Mouse (Mus musculus) MEL (cell line): ENCODE data around the gene Cd52. TPM values are rescaled to one million over a fixed set of nuclear protein-coding genes. Genes with fewer than 3 reads are reported as not detected.

Source experiments
- DNase-seq: peaks from one replicate; pipeline ENCODE4 v3.0.0; 2011; ENCODE audit warnings: low read depth, low spot score
- H3K27ac ChIP-seq: 2 replicates; pipeline ENCODE4 v1.5.1; 2012; ENCODE audit warnings: low read depth, mild to moderate bottlenecking, control low read depth, low read length, moderate library complexity; ENCODE audit not compliant: control insufficient read depth
- H3K27me3 ChIP-seq, 2 experiments: fragments of 150-350 bp in 1 of 2; sonication (generic) in 1 of 2; 2 replicates each; pipeline ENCODE4 v1.6.1; 2012; ENCODE audit warnings: low read length in 2 of 2, mild to moderate bottlenecking in 2 of 2, improper control_type of control experiment in 1 of 2, moderate library complexity in 1 of 2; ENCODE audit not compliant: insufficient read depth in 2 of 2, control insufficient read depth in 1 of 2
- H3K36me3 ChIP-seq, 2 experiments: 2 replicates each; pipeline ENCODE4 v1.6.1; 2012 to 2014; ENCODE audit warnings: low read length in 2 of 2, improper control_type of control experiment in 1 of 2, inconsistent platforms in 1 of 2, mild to moderate bottlenecking in 1 of 2; ENCODE audit not compliant: insufficient read depth in 2 of 2, control insufficient read depth in 1 of 2
- H3K4me1 ChIP-seq, 2 experiments: fragments of 150-350 bp in 1 of 2; sonication (generic) in 1 of 2; 2 replicates each; pipeline ENCODE4 v1.6.1; 2012; ENCODE audit warnings: low read length in 2 of 2, improper control_type of control experiment in 1 of 2, mild to moderate bottlenecking in 1 of 2; ENCODE audit not compliant: insufficient read depth in 2 of 2, control insufficient read depth in 1 of 2
- H3K4me3 ChIP-seq, 2 experiments: fragments of 150-350 bp in 1 of 2; sonication (generic) in 1 of 2; 2 replicates each; pipeline ENCODE4 v1.5.1; 2012; ENCODE audit warnings: low read depth in 2 of 2, low read length in 2 of 2, mild to moderate bottlenecking in 2 of 2, moderate library complexity in 2 of 2, control low read depth in 1 of 2, improper control_type of control experiment in 1 of 2; ENCODE audit not compliant: control insufficient read depth in 1 of 2, insufficient read depth in 1 of 2
- H3K79me2 ChIP-seq: 2 replicates; pipeline ENCODE4 v1.6.1; 2012; ENCODE audit warnings: mild to moderate bottlenecking, low read length, moderate library complexity; ENCODE audit not compliant: control insufficient read depth, poor library complexity, insufficient read depth
- H3K9ac ChIP-seq: 2 replicates; pipeline ENCODE4 v1.6.1; 2012; ENCODE audit warnings: low read depth, mild to moderate bottlenecking, control low read depth, low read length, moderate library complexity; ENCODE audit not compliant: control insufficient read depth, poor library complexity, severe bottlenecking
- H3K9me3 ChIP-seq: fragments of 150-350 bp; sonication (generic); replicated peaks from 2 replicates; pipeline ENCODE4 v1.6.1; 2012; ENCODE audit warnings: mild to moderate bottlenecking, low read length, improper control_type of control experiment, moderate library complexity; ENCODE audit not compliant: insufficient read depth
- CHD1 ChIP-seq: IDR thresholded peaks from 2 replicates; pipeline ENCODE4 v1.6.1; 2012; ENCODE audit warnings: low read depth, mild to moderate bottlenecking, inconsistent platforms, low read length, improper control_type of control experiment
- CHD2 ChIP-seq: IDR thresholded peaks from 2 replicates; pipeline ENCODE4 v1.6.1; 2011; ENCODE audit warnings: low read length, improper control_type of control experiment
- ETS1 ChIP-seq: IDR thresholded peaks from 2 replicates; pipeline ENCODE4 v1.6.1; 2012; ENCODE audit warnings: low read depth, mild to moderate bottlenecking, inconsistent platforms, low read length, improper control_type of control experiment, moderate library complexity
- GABPA ChIP-seq: IDR thresholded peaks from 2 replicates; pipeline ENCODE4 v1.6.1; 2012; ENCODE audit warnings: low read depth, mild to moderate bottlenecking, inconsistent platforms, low read length, improper control_type of control experiment, moderate library complexity
- GATA1 ChIP-seq: IDR thresholded peaks from 2 replicates; pipeline ENCODE4 v1.6.1; 2011; ENCODE audit warnings: low read depth, low read length, improper control_type of control experiment
- KAT2A ChIP-seq: conservative IDR thresholded peaks from 2 replicates; pipeline ENCODE4 v1.6.1; 2012; ENCODE audit warnings: low read depth, low read length, improper control_type of control experiment, inconsistent platforms
- MAX ChIP-seq: IDR thresholded peaks from 2 replicates; pipeline ENCODE4 v1.6.1; 2011; ENCODE audit warnings: low read length, improper control_type of control experiment
- MXI1 ChIP-seq: IDR thresholded peaks from 2 replicates; pipeline ENCODE4 v1.6.1; 2011; ENCODE audit warnings: mild to moderate bottlenecking, low read depth, low read length, improper control_type of control experiment
- MYC ChIP-seq: IDR thresholded peaks from 2 replicates; pipeline ENCODE4 v1.6.1; 2011; ENCODE audit warnings: low read depth, mild to moderate bottlenecking, low read length, improper control_type of control experiment, moderate library complexity
- NELFE ChIP-seq: IDR thresholded peaks from 2 replicates; pipeline ENCODE4 v1.6.1; 2011; ENCODE audit warnings: low read depth, low read length, improper control_type of control experiment
- RCOR1 ChIP-seq: IDR thresholded peaks from 2 replicates; pipeline ENCODE4 v1.6.1; 2012; ENCODE audit warnings: low read depth, mild to moderate bottlenecking, inconsistent platforms, low read length, improper control_type of control experiment
- SIN3A ChIP-seq: IDR thresholded peaks from 2 replicates; pipeline ENCODE4 v1.6.1; 2012; ENCODE audit warnings: low read length, improper control_type of control experiment, inconsistent platforms
- TAL1 ChIP-seq: IDR thresholded peaks from 2 replicates; pipeline ENCODE4 v1.6.1; 2012; ENCODE audit warnings: mild to moderate bottlenecking, inconsistent platforms, low read length, moderate library complexity, mixed read lengths
- TBP ChIP-seq: IDR thresholded peaks from 2 replicates; pipeline ENCODE4 v1.8.0; 2011; ENCODE audit warnings: low read depth, low read length, improper control_type of control experiment
- UBTF ChIP-seq: IDR thresholded peaks from 2 replicates; pipeline ENCODE4 v1.6.1; 2012; ENCODE audit warnings: low read depth, mild to moderate bottlenecking, inconsistent platforms, low read length, improper control_type of control experiment, moderate library complexity, borderline replicate concordance; ENCODE audit not compliant: insufficient read depth
- USF1 ChIP-seq: IDR thresholded peaks from 2 replicates; pipeline ENCODE4 v1.6.1; 2014; ENCODE audit warnings: low read depth, mild to moderate bottlenecking, inconsistent platforms, low read length, improper control_type of control experiment, moderate library complexity
- USF2 ChIP-seq, 2 experiments: IDR thresholded peaks; 2 replicates each; pipeline ENCODE4 v1.6.1; 2011 to 2012; ENCODE audit warnings: improper control_type of control experiment in 2 of 2, low read length in 2 of 2, borderline replicate concordance in 1 of 2, inconsistent platforms in 1 of 2, low read depth in 1 of 2, mild to moderate bottlenecking in 1 of 2; ENCODE audit not compliant: insufficient read depth in 1 of 2
- ZKSCAN1 ChIP-seq: IDR thresholded peaks from 2 replicates; pipeline ENCODE4 v1.6.1; 2012; ENCODE audit warnings: low read depth, mild to moderate bottlenecking, inconsistent platforms, low read length, improper control_type of control experiment, moderate library complexity
- ZMIZ1 ChIP-seq: IDR thresholded peaks from 2 replicates; pipeline ENCODE4 v1.6.1; 2012; ENCODE audit warnings: low read depth, mild to moderate bottlenecking, inconsistent platforms, low read length, improper control_type of control experiment, moderate library complexity
- ZNF384 ChIP-seq: IDR thresholded peaks from 2 replicates; pipeline ENCODE4 v1.6.1; 2012; ENCODE audit warnings: low read depth, mild to moderate bottlenecking, inconsistent platforms, low read length, improper control_type of control experiment
- polyA plus RNA-seq, 2 experiments: library from polyadenylated mRNA; stranded (reverse) in 1 of 2; unstranded in 1 of 2; fragments of >175 nt in 1 of 2; fragments of >200 nt in 1 of 2; gene quantifications; 2 replicates each; pipeline versions ENCODE4 v1.2.1 to v1.2.4; 2012; ENCODE audit warnings: low replicate concordance in 2 of 2, low read depth in 1 of 2; ENCODE audit not compliant: insufficient read length in 2 of 2, insufficient read depth in 1 of 2, missing spikeins in 1 of 2
- total RNA-seq: library from RNA; depleted of rRNA; stranded (reverse); fragments of 300-350 nt; gene quantifications from 2 replicates; pipeline ENCODE4 v1.2.3, GENCODE M21; 2012

Cd52 gene
- total and polyA plus RNA-seq, 3 experiments, result 0.86 to 1.3 TPM; not detected in 1

DNA sequence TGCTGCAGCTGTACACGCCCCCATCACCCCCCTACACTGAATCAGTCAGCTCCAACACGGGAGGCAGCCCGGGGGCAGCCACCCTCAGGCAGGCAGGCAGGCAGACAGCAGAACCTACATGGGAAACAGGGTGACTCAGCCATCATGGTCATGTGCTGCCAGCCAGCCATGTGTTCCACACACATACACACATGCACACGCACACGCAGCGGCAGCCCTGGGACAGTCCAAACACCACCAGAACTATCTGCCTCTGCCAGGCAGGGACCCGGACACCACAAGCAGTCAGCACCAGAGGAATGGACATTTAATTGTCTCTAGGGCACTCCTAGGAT lies 32.2 kb upstream of the Cd52 start:
- no peak for DNase-seq
- H3K9me3 ChIP-seq, result no peaks in the 10 kb centered on the region
- peaks cover 10 to 29% of the 10 kb centered on the region in 2 experiments for H3K4me1 ChIP-seq
- no peak overlapping the region for H3K9ac ChIP-seq
- peaks cover 15% of the 10 kb centered on the region for H3K79me2 ChIP-seq
- H3K36me3 ChIP-seq, result peaks cover 1 to 24% of the 10 kb centered on the region in 2 experiments; a peak in 2 of 4 replicates
- no peak overlapping the region for H3K4me3 ChIP-seq
- no peaks in the 10 kb centered on the region for H3K27me3 ChIP-seq
- H3K27ac ChIP-seq, result no peak overlapping the region
- TF ChIP-seq USF1 (peak; percentile 37; the same call in 1 of the 2 replicates), ZKSCAN1 (no peak), ZMIZ1 (0 out of 2 replicates have a peak, but pooled peaks have one; percentile 45), SIN3A (no peak)

- Histone ChIP-seq H3K36me3 (peaks cover 1 to 24% of the 10 kb centered on the region in 2 experiments; a peak in 2 of 4 replicates), H3K27me3 (no peaks in the 10 kb centered on the region), H3K9me3 (no peaks in the 10 kb centered on the region), H3K4me3 (no peak overlapping the region), H3K79me2 (peaks cover 15% of the 10 kb centered on the region), H3K9ac (no peak overlapping the region), H3K4me1 (peaks cover 10 to 29% of the 10 kb centered on the region in 2 experiments), H3K27ac (no peak overlapping the region)
- TF ChIP-seq KAT2A, result no peak
- TF ChIP-seq ETS1, result no peak
- TF ChIP-seq NELFE, result no peak
- TF ChIP-seq RCOR1, result no peak
- no peak for TF ChIP-seq GABPA
- no peak for TF ChIP-seq GATA1
- TF ChIP-seq CHD2, result no peak
- no peak for TF ChIP-seq MXI1
- no peak for TF ChIP-seq TAL1
- DNase-seq, result no peak
These were observed 31.6 kb upstream of the Cd52 start for GRCm38 (mm10) chr4:134126300-134127120.

DNA sequence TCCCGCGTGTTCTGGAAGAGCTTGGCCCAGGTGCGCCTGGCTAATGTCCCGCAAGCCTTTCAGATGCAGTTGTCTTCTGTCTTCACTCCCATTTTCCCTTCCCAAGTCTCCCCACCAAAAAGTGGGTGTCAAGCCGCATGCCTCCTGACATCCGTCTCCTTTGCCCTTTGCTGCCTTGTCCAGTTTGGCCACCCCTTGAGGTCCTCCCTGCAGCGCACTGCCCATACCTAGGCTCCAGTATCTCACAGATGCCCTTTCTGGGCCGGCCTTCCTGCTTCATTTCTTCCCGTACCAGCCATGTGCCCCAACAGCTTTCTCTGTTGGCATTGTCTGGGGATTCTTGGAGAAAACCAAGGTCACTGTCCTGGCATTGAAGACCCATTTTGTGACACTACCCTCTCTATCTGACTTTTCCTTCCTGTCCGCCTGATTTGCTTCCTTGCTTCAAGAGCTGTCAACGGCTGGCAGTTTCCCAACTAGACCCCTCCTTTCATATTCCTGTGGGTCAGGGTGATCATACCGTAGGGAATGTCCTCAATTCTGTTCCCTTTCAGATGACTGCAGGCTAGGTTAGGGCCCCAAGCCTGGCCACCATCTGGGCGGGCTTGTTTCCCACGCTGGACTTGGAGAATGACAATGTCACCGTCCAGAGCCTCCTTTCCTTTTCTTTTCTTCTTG lies 30.6 kb upstream of the Cd52 start:
- H3K36me3 ChIP-seq, result peaks cover 0 to 24% of the 10 kb centered on the region in 2 experiments; a peak in 2 of 4 replicates
- no peak overlapping the region for H3K9ac ChIP-seq
- peaks cover 10 to 34% of the 10 kb centered on the region in 2 experiments for H3K4me1 ChIP-seq

More for the DNA sequence above, 30.6 kb upstream of the Cd52 start:
- TF ChIP-seq MXI1, result no peak
- TF ChIP-seq CHD1, result no peak
- no peak for TF ChIP-seq TBP
- TF ChIP-seq MYC, result no peak
- no peak for TF ChIP-seq ZNF384
- TF ChIP-seq RCOR1, result no peak
- TF ChIP-seq USF2 (IDR thresholded peaks at IDR 0.05; ENCODE audit: borderline replicate concordance in 1 of 2, insufficient read depth in 1 of 2, low read depth in 1 of 2, low read length in 2 of 2), result no peak
- no peak for TF ChIP-seq GABPA
- TF ChIP-seq UBTF, result no peak
- TF ChIP-seq MAX, result no peak
- no peak overlapping the region for H3K4me3 ChIP-seq
- H3K27me3 ChIP-seq, result no peaks in the 10 kb centered on the region
- no peak overlapping the region for H3K27ac ChIP-seq
- DNase-seq, result no peak
- H3K9me3 ChIP-seq, result no peaks in the 10 kb centered on the region
- peaks cover 15% of the 10 kb centered on the region for H3K79me2 ChIP-seq
